Mouse (Mus musculus) stomach, embryonic 14.5 days (tissue): Measurements from ENCODE around the gene Sost. TPM values are rescaled to one million over a fixed set of nuclear protein-coding genes. Genes with fewer than 3 reads are reported as not detected.
"Not testable (repeated sequence)": the region's sequence is repeated elsewhere in the genome, so short reads cannot be mapped to it uniquely, and the experiment has no call there.

Source experiments
- ATAC-seq: fragments of 200-750 bp; cut with Nextera tagmentation; 2 replicates; pipeline ENCODE4 v1.8.0; 2017; ENCODE audit warnings: low read depth, moderate TSS enrichment; ENCODE audit not compliant: insufficient number of reproducible peaks, insufficient read depth, low FRiP score
- H3K27ac ChIP-seq: fragments of 300-500 bp; sonication (generic); 2 replicates; pipeline ENCODE4 v1.5.1; 2014; ENCODE audit warnings: mild to moderate bottlenecking, low read length, moderate library complexity, mixed read lengths
- H3K27me3 ChIP-seq: fragments of 300-500 bp; sonication (generic); 2 replicates; pipeline ENCODE4 v1.6.1; 2014; ENCODE audit warnings: low read length, control low read depth, mixed read lengths; ENCODE audit not compliant: control insufficient read depth, insufficient read depth
- H3K36me3 ChIP-seq: fragments of 300-500 bp; sonication (generic); 2 replicates; pipeline ENCODE4 v1.6.1; 2014; ENCODE audit warnings: mild to moderate bottlenecking, control low read depth, low read length, moderate library complexity, mixed read lengths; ENCODE audit not compliant: control insufficient read depth, insufficient read depth
- H3K4me1 ChIP-seq: fragments of 300-500 bp; sonication (generic); 2 replicates; pipeline ENCODE4 v1.6.1; 2014; ENCODE audit warnings: low read length, control low read depth, mixed read lengths; ENCODE audit not compliant: control insufficient read depth, insufficient read depth
- H3K4me2 ChIP-seq: fragments of 300-500 bp; sonication (generic); replicated peaks from 2 replicates; pipeline ENCODE4 v1.6.1; 2014; ENCODE audit warnings: low read depth, low read length, control low read depth
- H3K4me3 ChIP-seq: fragments of 300-500 bp; sonication (generic); 2 replicates; pipeline ENCODE4 v1.5.1; 2014; ENCODE audit warnings: low read depth, low read length, control low read depth
- H3K9ac ChIP-seq: fragments of 300-500 bp; sonication (generic); replicated peaks from 2 replicates; pipeline ENCODE4 v1.6.1; 2014; ENCODE audit warnings: low read depth, mild to moderate bottlenecking, control low read depth, low read length, moderate library complexity, mixed read lengths
- H3K9me3 ChIP-seq: fragments of 300-500 bp; sonication (generic); 2 replicates; pipeline ENCODE4 v1.6.1; 2016; ENCODE audit warnings: low read depth, low read length, control low read depth; ENCODE audit not compliant: control insufficient read depth
- WGBS: fragments of 180-500 bp; shearing (Covaris S2); extraction: QIAGEN DNeasy Blood & Tissue Kit; methylation state at CpG from one replicate; pipeline ENCODE4 v1.1.7; 2014; 5-methylcytosine and 5-hydroxymethylcytosine counted together
- polyA plus RNA-seq: library from polyadenylated mRNA; unstranded; fragments of >200 nt; fragmentation: Nextera tagmentation; extraction: Ambion mirVana; gene quantifications from 2 replicates; pipeline ENCODE4 v1.2.1, GENCODE M21; 2014

Sost gene
- polyA plus RNA-seq, 1 experiment from 2014 or later, result not detected

- Histone ChIP-seq H3K9ac (no peak overlapping the region), H3K36me3 (no peaks in the 10 kb centered on the region), H3K4me2 (no peak overlapping the region), H3K4me3 (no peak overlapping the region), H3K9me3 (no peaks in the 10 kb centered on the region), H3K27me3 (no peaks in the 10 kb centered on the region), H3K4me1 (0 out of 2 replicates have a peak, but pooled peaks cover 3% of the 10 kb centered on the region), H3K27ac (no peak overlapping the region)
- ATAC-seq, result no peak
- 86% methylated on average over 3 of the region's 3 CpGs for WGBS
Observed at GRCm38 (mm10) chr11:101990244-101990643, 23.4 kb upstream of the Sost start.

GRCm38 (mm10) chr11:101986913-101987312, 20.1 kb upstream of the Sost start, which contains the start of gene Dusp3:
Gene Dusp3 (minus strand): TSS chr11:101987013.
- ATAC-seq, result no peak
- WGBS, result 86% methylated on average over 3 of the region's 3 CpGs

GRCm38 (mm10) chr11:101985990-101986389, 19.2 kb upstream of the Sost start:
- Histone ChIP-seq H3K27ac (no peak overlapping the region), H3K4me2 (no peak overlapping the region), H3K4me3 (no peak overlapping the region), H3K27me3 (no peaks in the 10 kb centered on the region), H3K9me3 (no peaks in the 10 kb centered on the region), H3K4me1 (0 out of 2 replicates have a peak, but pooled peaks cover 3% of the 10 kb centered on the region), H3K36me3 (no peaks in the 10 kb centered on the region), H3K9ac (no peak overlapping the region)
- WGBS, result 2% methylated on average over 10 of the region's 10 CpGs
- ATAC-seq, result peak; percentile 33; the same call in 1 of the 2 replicates

More at GRCm38 (mm10) chr11:101986913-101987312, 20.1 kb upstream of the Sost start, which contains the start of gene Dusp3:
- Histone ChIP-seq H3K9me3 (no peaks in the 10 kb centered on the region), H3K4me3 (no peak within 1 kb of the TSS), H3K27me3 (no peaks in the 10 kb centered on the region), H3K4me2 (no peak within 1 kb of the TSS), H3K36me3 (no peaks in the 10 kb centered on the region), H3K27ac (no peak within 1 kb of the TSS), H3K4me1 (0 out of 2 replicates have a peak, but pooled peaks cover 3% of the 10 kb centered on the region), H3K9ac (no peak within 1 kb of the TSS)

DNA sequence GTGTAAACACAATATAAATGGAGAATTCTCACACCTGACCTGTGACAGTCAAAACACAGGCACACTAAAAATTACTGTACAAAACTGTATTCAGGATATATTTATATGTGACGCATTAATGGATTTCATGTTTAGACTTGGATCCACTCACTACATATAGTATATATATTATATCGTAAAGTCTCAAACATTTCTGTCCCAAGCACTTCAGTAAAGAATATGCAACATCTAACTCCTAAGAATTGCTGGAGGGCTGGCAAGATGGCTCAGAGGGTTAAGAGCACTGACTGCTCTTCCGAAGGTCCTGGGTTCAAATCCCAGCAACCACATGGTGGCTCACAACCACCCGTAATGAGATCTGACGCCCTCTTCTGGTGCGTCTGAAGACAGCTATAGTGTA, 18.6 kb upstream of the Sost start:
- H3K9ac ChIP-seq, H3K4me2 ChIP-seq, H3K4me3 ChIP-seq, H3K36me3 ChIP-seq, H3K27me3 ChIP-seq, ATAC-seq, H3K9me3 ChIP-seq, H3K27ac ChIP-seq, H3K4me1 ChIP-seq: not testable (repeated sequence)
- WGBS, result 37% methylated on average over 6 of the region's 6 CpGs

DNA sequence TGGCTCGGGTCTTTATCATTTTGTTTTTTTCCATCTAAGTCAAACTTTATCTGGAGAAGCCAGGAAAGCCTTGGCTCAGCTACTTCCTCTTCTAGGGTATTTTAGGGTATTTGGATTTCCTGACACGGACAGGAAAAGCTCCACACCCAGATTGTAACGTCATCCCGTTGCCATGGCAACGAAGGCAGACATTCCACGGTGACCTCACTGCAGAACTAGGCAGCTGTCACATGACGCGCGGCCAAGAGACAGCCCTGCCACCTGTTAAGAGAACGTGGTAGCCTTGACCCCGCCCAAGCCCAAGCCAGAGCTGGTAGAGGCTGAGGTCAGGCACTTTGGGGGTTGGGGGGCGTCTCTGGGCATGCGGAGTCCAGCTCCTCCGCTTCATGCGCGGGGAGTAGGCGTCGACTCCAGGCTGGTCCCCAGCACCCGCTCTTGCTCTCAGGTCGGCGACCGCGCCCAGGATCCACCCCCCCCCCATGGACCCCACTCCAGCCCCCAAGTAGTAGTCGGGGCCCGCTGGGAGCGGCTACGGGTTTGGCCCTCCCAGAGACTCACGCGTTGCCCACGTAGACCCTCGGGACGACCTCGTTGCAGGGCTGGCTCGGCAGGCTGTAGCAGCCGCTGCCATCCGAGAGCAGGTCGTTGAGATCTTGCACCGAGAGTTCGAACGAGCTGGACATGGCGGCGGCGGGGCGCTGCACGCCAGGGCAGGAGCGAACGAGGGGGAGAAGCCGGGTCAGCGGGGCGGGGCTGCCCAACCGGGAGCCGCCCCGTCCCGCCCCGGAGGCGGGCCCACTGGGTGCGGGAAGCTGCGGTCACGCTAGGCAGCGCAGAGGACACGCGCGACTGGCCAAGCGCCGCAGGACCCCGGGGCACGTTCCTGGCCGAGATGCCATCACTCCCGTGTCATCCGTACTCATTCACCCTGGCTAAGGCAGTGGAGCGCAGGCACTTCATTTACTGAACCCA, 17.5 kb upstream of the Sost start, which contains the start of gene Cfap97d1:
Gene Cfap97d1, plus strand, starts transcription at position 226 of the 972 bp plus-strand sequence.
- Histone ChIP-seq H3K4me2 (peak within 1 kb of the TSS; percentile 99), H3K27me3 (no peaks in the 10 kb centered on the region), H3K27ac (peak within 1 kb of the TSS; percentile 76; the same call in 1 of the 2 replicates), H3K9ac (peak within 1 kb of the TSS; percentile 63), H3K4me1 (0 out of 2 replicates have a peak, but pooled peaks cover 3% of the 10 kb centered on the region), H3K36me3 (no peaks in the 10 kb centered on the region), H3K9me3 (no peaks in the 10 kb centered on the region), H3K4me3 (peak within 1 kb of the TSS; percentile 60)
- ATAC-seq, result peak; percentile 83
- WGBS, result under 1% methylated on average over 70 of the region's 71 CpGs

DNA sequence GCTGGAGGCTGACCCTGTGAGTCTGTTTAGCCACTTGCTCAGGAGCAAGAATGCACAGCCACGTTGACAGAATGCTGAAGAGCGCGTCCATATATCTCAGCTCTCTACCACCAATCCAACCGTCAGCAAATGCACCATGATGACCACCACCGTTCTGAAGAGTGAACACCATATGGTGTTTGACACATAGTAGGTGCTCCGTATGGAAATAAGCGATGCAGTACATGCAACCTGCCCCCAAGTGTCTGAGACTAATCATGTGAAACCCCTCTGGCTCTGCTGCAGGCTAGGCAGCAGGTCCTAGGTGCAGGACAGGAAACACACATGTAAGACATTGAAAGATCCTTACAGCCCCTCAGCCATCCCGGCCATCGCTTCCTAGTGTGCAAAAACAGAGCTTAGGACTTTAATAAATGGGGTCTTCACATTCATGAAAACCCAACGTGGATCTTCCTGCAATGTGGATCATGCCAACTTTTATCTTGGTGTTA, 16.7 kb upstream of the Sost start:
- Histone ChIP-seq H3K36me3 (no peaks in the 10 kb centered on the region), H3K27me3 (no peaks in the 10 kb centered on the region), H3K9ac (no peak overlapping the region), H3K4me2 (peak overlapping the region; percentile 99; the same call in 1 of the 2 replicates), H3K4me1 (0 out of 2 replicates have a peak, but pooled peaks cover 3% of the 10 kb centered on the region), H3K27ac (peak overlapping the region; percentile 48; the same call in 1 of the 2 replicates), H3K4me3 (peak overlapping the region; percentile 60), H3K9me3 (no peaks in the 10 kb centered on the region)
- no peak for ATAC-seq
- 64% methylated on average over 10 of the region's 10 CpGs for WGBS

DNA sequence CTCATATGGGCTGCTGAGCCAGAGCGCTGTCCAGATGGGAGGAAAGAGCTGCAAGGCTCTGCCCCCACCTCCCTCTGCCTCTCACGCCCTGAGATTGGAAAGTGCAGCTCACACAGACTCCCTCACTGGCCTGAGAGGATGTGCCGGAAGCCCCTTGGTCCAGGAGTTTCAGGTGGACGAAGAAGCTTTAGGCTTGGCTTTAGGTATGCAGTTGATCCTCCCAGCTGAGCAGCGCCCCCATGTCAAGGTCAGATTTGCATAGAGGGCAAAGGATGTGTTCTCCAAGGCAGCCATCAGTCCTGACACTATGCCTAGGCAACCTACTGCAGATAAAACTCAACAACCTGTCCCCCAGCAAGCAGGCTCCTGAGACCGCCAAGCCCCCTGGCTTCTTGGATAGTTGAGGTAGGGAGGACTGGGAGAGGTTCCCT, 16.2 kb upstream of the Sost start:
- H3K9ac ChIP-seq, result no peak overlapping the region
- H3K9me3 ChIP-seq, result no peaks in the 10 kb centered on the region
- H3K4me2 ChIP-seq, result peak overlapping the region; percentile 99; the same call in 1 of the 2 replicates
- no peaks in the 10 kb centered on the region for H3K36me3 ChIP-seq
- ATAC-seq, result no peak
- H3K4me1 ChIP-seq, result 0 out of 2 replicates have a peak, but pooled peaks cover 3% of the 10 kb centered on the region
- H3K4me3 ChIP-seq, result no peak overlapping the region
- no peaks in the 10 kb centered on the region for H3K27me3 ChIP-seq
- 47% methylated on average over 6 of the region's 6 CpGs for WGBS
- peak overlapping the region; percentile 48; the same call in 1 of the 2 replicates for H3K27ac ChIP-seq

DNA sequence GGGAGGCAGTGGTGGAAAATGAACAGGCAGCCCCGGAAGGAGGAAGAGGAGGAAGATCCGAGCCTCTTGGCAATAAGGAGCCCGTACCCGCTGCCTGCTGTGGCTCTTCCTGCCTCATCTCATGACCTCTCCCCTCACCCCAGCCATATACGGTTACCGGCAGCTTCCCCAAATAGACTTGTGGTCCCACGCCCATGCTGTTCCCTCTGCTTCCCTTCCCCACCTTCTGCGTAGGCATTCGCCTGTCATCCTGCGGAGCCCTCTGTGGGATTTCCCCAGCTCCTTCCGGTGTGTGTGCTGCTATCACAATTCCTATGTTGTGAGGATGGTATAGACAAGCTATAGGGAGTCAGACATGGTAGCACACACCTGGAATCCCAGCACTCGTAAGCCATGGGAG, 15.0 kb upstream of the Sost start:
- H3K27me3 ChIP-seq, result no peaks in the 10 kb centered on the region
- no peaks in the 10 kb centered on the region for H3K9me3 ChIP-seq
- ATAC-seq, result no peak
- no peaks in the 10 kb centered on the region for H3K36me3 ChIP-seq
- H3K4me2 ChIP-seq, result no peak overlapping the region
- 82% methylated on average over 12 of the region's 12 CpGs for WGBS
- H3K4me3 ChIP-seq, result no peak overlapping the region
- no peak overlapping the region for H3K27ac ChIP-seq
- 0 out of 2 replicates have a peak, but pooled peaks cover 3% of the 10 kb centered on the region for H3K4me1 ChIP-seq
- H3K9ac ChIP-seq, result no peak overlapping the region
